Comparison of ENCODE assay signal across 26 mouse cellular contexts in the genomic region with DNA sequence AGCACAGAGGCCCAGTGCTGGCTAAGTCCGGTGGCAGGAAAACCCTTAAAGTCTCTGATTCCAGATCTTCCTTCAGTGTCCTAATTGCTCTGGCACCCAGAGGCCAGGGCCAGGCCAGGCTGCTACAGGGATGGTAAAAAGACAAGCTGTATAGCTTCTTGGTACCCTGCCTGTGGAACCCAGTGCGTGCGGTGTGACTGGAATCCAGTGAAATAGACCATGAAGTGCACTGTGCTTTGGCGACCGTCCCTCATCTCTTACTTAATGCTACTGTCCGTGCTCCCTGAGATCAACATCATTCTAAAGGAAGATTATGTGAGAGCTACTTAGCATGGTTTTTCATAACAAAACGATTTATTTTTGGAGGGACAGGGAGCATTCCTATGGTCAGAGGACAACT. TPM values are rescaled to one million over a fixed set of nuclear protein-coding genes. Genes with fewer than 3 reads are reported as not detected.
DNase-seq lines count a peak whose midpoint lies in the region; ATAC-seq and TF ChIP-seq lines count a peak whose summit lies in the region.
"Had no signal": no experiment of that assay in that cellular context is flagged by ENCODE, and none has a peak within 500 bp of the region (broad histone marks: within the 10 kb centered on the region; RNA-seq: fewer than 3 reads in every experiment).

No protein-coding gene starts in this region.

- 95% methylated on average over 7 of the region's 7 CpGs for WGBS in midbrain, embryonic 11.5 days
- 82% methylated on average over 7 of the region's 7 CpGs for WGBS in midbrain, postnatal 0 days

- H3K9me3 ChIP-seq in midbrain, embryonic 11.5 days (ENCODE audit: control insufficient read depth, low read length): no peaks in the 10 kb centered on the region
- H3K9me3 ChIP-seq in midbrain, postnatal 0 days (ENCODE audit: low read length): no peaks in the 10 kb centered on the region
- H3K9me3 ChIP-seq: embryonic facial prominence, embryonic 13.5 days; embryonic facial prominence, embryonic 15.5 days; forebrain, embryonic 10.5 days; forebrain, embryonic 12.5 days had no signal

- H3K4me1 ChIP-seq in midbrain, embryonic 11.5 days (ENCODE audit: control insufficient read depth, insufficient read depth, low read length): no peaks in the 10 kb centered on the region
- no peaks in the 10 kb centered on the region for H3K4me1 ChIP-seq in midbrain, postnatal 0 days (ENCODE audit: insufficient read depth, low read length)
- H3K4me1 ChIP-seq: forebrain, embryonic 12.5 days had no signal

- TF ChIP-seq CTCF in gastrocnemius, adult 2 months (IDR thresholded peaks at IDR 0.05): no peak
- no peak for TF ChIP-seq CTCF in midbrain, postnatal 0 days (IDR thresholded peaks at IDR 0.05)

- no peak overlapping the region for H3K4me3 ChIP-seq in gastrocnemius, adult 2 months
- H3K4me3 ChIP-seq in midbrain, embryonic 11.5 days (ENCODE audit: low read depth, low read length): no peak overlapping the region
- no peak overlapping the region for H3K4me3 ChIP-seq in midbrain, postnatal 0 days (ENCODE audit: low read depth, low read length)
- H3K4me3 ChIP-seq: embryonic facial prominence, embryonic 13.5 days; embryonic facial prominence, embryonic 15.5 days; erythroblast, embryonic 14.5 days; forebrain, embryonic 10.5 days; forebrain, embryonic 12.5 days had no signal

- no peak overlapping the region; the same call in 1 of the 2 replicates for H3K27ac ChIP-seq in gastrocnemius, adult 2 months
- H3K27ac ChIP-seq in midbrain, embryonic 11.5 days (ENCODE audit: low read depth, low read length): no peak overlapping the region
- no peak overlapping the region for H3K27ac ChIP-seq in midbrain, postnatal 0 days (ENCODE audit: low read depth, low read length)
- H3K27ac ChIP-seq: embryonic facial prominence, embryonic 13.5 days; embryonic facial prominence, embryonic 15.5 days; forebrain, embryonic 10.5 days; forebrain, embryonic 12.5 days had no signal

- ATAC-seq in midbrain, embryonic 11.5 days (ENCODE audit: low FRiP score): no peak
- ATAC-seq in midbrain, postnatal 0 days (ENCODE audit: low FRiP score): no peak
- ATAC-seq: CD4-positive, CD25-positive, alpha-beta regulatory T cell, adult 4 months; forebrain, embryonic 14.5 days; forebrain, embryonic 16.5 days had no signal

- intact Hi-C loops in gastrocnemius, adult 2 months (cut with DNase I): no loop called here
- intact Hi-C loops in gastrocnemius, postnatal 14 days (cut with DNase I; ENCODE audit: low total_unique reads): no loop called here

- peak; percentile 18 for DNase-seq in gastrocnemius, adult 2 months
- no peak for DNase-seq in gastrocnemius, postnatal 14 days
- peak; percentile 43 to 66 for DNase-seq in kidney, postnatal 25 days
- DNase-seq in kidney, adult 8-10 months: no peak
- peak; percentile 35 for DNase-seq in midbrain, embryonic 11.5 days (ENCODE audit: low spot score, missing footprints)
- no peak for DNase-seq in midbrain, postnatal 0 days (ENCODE audit: low spot score)
- DNase-seq: adrenal gland, adult 2 months; adrenal gland, postnatal 25 days; B cell, adult 2 months; cerebellum, adult 11 months; cerebellum, adult 18-20 months; cerebellum, adult 8-10 months; cerebellum, adult 9-11 months; cerebellum, postnatal 14 days; cerebellum, postnatal 36 days; embryo, embryonic 11 days had no signal

- no peaks in the 10 kb centered on the region for H3K27me3 ChIP-seq in midbrain, embryonic 11.5 days (ENCODE audit: control insufficient read depth, insufficient read depth, low read length)
- H3K27me3 ChIP-seq in midbrain, postnatal 0 days (ENCODE audit: insufficient read depth, low read length): no peaks in the 10 kb centered on the region
- H3K27me3 ChIP-seq: CH12.LX; embryonic facial prominence, embryonic 13.5 days; embryonic facial prominence, embryonic 15.5 days had no signal

- peaks cover 17% of the 10 kb centered on the region for H3K36me3 ChIP-seq in midbrain, embryonic 11.5 days (ENCODE audit: control insufficient read depth, insufficient read depth, low read length)
- peaks cover 25% of the 10 kb centered on the region for H3K36me3 ChIP-seq in midbrain, postnatal 0 days (ENCODE audit: insufficient read depth, low read length)

- H3K9ac ChIP-seq in midbrain, embryonic 11.5 days (ENCODE audit: low read length): no peak overlapping the region
- no peak overlapping the region for H3K9ac ChIP-seq in midbrain, postnatal 0 days (replicated peaks; ENCODE audit: low read length, poor library complexity, severe bottlenecking)
- H3K9ac ChIP-seq: embryonic facial prominence, embryonic 13.5 days; embryonic facial prominence, embryonic 15.5 days; forebrain, embryonic 12.5 days had no signal

- H3K4me2 ChIP-seq in midbrain, embryonic 11.5 days: no peak overlapping the region
- H3K4me2 ChIP-seq in midbrain, postnatal 0 days (ENCODE audit: low read depth, low read length, poor library complexity, severe bottlenecking): no peak overlapping the region
- H3K4me2 ChIP-seq: embryonic facial prominence, embryonic 13.5 days; embryonic facial prominence, embryonic 15.5 days; forebrain, embryonic 12.5 days had no signal

RNA-seq across cellular contexts. Expression of gene Ptges2, which starts 15.7 kb away (rescaled TPM):
- 10 to 100 TPM; 34.7 to 51.1 TPM for total RNA-seq in gastrocnemius, adult 2 months (2021)
- total RNA-seq in gastrocnemius, postnatal 14 days (2021): 10 to 100 TPM; 41.3 to 43.2 TPM
- 24.7 and 25.4 TPM in 2 replicates for polyA plus RNA-seq in midbrain, embryonic 11.5 days (2014; fragmentation: Nextera tagmentation; extraction: Ambion mirVana)
- total RNA-seq in midbrain, postnatal 0 days (2014; rRNA removed): 33.3 and 41.1 TPM in 2 replicates
- polyA plus RNA-seq in midbrain, postnatal 0 days (2015; fragmentation: Nextera tagmentation; extraction: Ambion mirVana): 56.2 and 62.3 TPM in 2 replicates

RNA-seq across cellular contexts. Expression of gene Lcn2, which starts 23.4 kb away (rescaled TPM):
- total RNA-seq in gastrocnemius, adult 2 months (2021): 1 to 10 TPM; 2.6 to 3.4 TPM
- 1 to 10 TPM; 2.6 to 4.7 TPM for total RNA-seq in gastrocnemius, postnatal 14 days (2021)
- 0.30 TPM in 1 of 2 replicates, not detected in the other for polyA plus RNA-seq in midbrain, embryonic 11.5 days (2014; fragmentation: Nextera tagmentation; extraction: Ambion mirVana)
- 0.57 TPM in 1 of 2 replicates, not detected in the other for total RNA-seq in midbrain, postnatal 0 days (2014; rRNA removed)
- 0.35 and 0.44 TPM in 2 replicates for polyA plus RNA-seq in midbrain, postnatal 0 days (2015; fragmentation: Nextera tagmentation; extraction: Ambion mirVana)
- total RNA-seq: CH12.LX, G1E had no signal
- polyA plus RNA-seq: CD4-positive, CD25-positive, alpha-beta regulatory T cell, adult 4 months; forebrain, embryonic 10.5 days; forebrain, embryonic 16.5 days had no signal

RNA-seq across cellular contexts. Expression of gene 1110008P14Rik, which starts 29.7 kb away (rescaled TPM):
- total RNA-seq in gastrocnemius, adult 2 months (2021): 10 to 100 TPM; 34.3 to 43.2 TPM
- total RNA-seq in gastrocnemius, postnatal 14 days (2021): 10 to 100 TPM; 44.1 to 49.3 TPM
- polyA plus RNA-seq in midbrain, embryonic 11.5 days (2014; fragmentation: Nextera tagmentation; extraction: Ambion mirVana): 46.4 and 49.4 TPM in 2 replicates
- total RNA-seq in midbrain, postnatal 0 days (2014; rRNA removed): 336 and 450 TPM in 2 replicates
- polyA plus RNA-seq in midbrain, postnatal 0 days (2015; fragmentation: Nextera tagmentation; extraction: Ambion mirVana): 198 and 224 TPM in 2 replicates

RNA-seq across cellular contexts. Expression of gene Naif1, which starts 38.9 kb away (rescaled TPM):
- total RNA-seq in gastrocnemius, adult 2 months (2021): 1 to 10 TPM; 2.2 to 2.3 TPM
- total RNA-seq in gastrocnemius, postnatal 14 days (2021): 1 to 10 TPM; 2.4 to 3.1 TPM
- 6.3 and 6.4 TPM in 2 replicates for polyA plus RNA-seq in midbrain, embryonic 11.5 days (2014; fragmentation: Nextera tagmentation; extraction: Ambion mirVana)
- 2.4 and 3.2 TPM in 2 replicates for total RNA-seq in midbrain, postnatal 0 days (2014; rRNA removed)
- 3.0 and 3.2 TPM in 2 replicates for polyA plus RNA-seq in midbrain, postnatal 0 days (2015; fragmentation: Nextera tagmentation; extraction: Ambion mirVana)

RNA-seq across cellular contexts. Expression of gene Slc25a25, which starts 39.8 kb away (rescaled TPM):
- total RNA-seq in gastrocnemius, adult 2 months (2021): 100 to 1,000 TPM in 1 of 2 experiments, 10 to 100 TPM in 1; 45.3 to 211 TPM
- 10 to 100 TPM; 18.1 to 47.8 TPM for total RNA-seq in gastrocnemius, postnatal 14 days (2021)
- polyA plus RNA-seq in midbrain, embryonic 11.5 days (2014; fragmentation: Nextera tagmentation; extraction: Ambion mirVana): 20.0 and 20.4 TPM in 2 replicates
- total RNA-seq in midbrain, postnatal 0 days (2014; rRNA removed): 60.6 and 69.2 TPM in 2 replicates
- 52.0 and 53.4 TPM in 2 replicates for polyA plus RNA-seq in midbrain, postnatal 0 days (2015; fragmentation: Nextera tagmentation; extraction: Ambion mirVana)

Comparison
In these comparisons a context has a peak if more than half of its experiments do, and no peak if none do; other contexts are left out.
1. DNase-seq: peak in gastrocnemius, adult 2 months (single experiment), kidney, postnatal 25 days (2 of 2) and midbrain, embryonic 11.5 days (single experiment); none in gastrocnemius, postnatal 14 days (single experiment), kidney, adult 8-10 months (0 of 2) and midbrain, postnatal 0 days (single experiment).